Mouse (Mus musculus): ENCODE data around the gene Gm20489.

DNA sequence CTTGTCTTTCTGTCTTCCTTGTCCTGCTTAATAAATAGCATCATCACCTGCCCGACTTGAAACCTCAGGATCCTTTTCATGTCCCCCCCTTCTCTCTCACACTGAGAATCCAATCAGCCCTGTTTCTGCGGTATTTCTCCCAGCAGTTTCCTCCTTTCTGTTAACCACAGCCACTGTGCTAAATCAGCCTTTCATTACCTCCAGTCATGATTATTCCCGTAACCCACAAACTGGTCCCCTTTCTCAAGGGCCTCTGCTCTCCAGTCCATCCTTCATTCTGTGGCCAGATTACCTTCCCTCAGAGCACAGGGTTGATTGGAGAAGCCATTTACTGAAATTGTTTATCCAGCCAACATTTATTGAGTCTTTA, at the start of gene Gm20489:
- TF ChIP-seq POLR2A (IDR thresholded peaks at IDR 0.05; ENCODE audit: low read depth, low read length): no peak
- no peak for TF ChIP-seq CTCF (IDR thresholded peaks at IDR 0.05; ENCODE audit: borderline replicate concordance, insufficient read depth, low read length)
